Mouse (Mus musculus): ENCODE data around the gene Trp53i13. TPM values are rescaled to one million over a fixed set of nuclear protein-coding genes. Genes with fewer than 3 reads are reported as not detected.

Trp53i13 gene
- polyA plus RNA-seq, 1 experiment from 2014 or later: 20.9 TPM

DNA sequence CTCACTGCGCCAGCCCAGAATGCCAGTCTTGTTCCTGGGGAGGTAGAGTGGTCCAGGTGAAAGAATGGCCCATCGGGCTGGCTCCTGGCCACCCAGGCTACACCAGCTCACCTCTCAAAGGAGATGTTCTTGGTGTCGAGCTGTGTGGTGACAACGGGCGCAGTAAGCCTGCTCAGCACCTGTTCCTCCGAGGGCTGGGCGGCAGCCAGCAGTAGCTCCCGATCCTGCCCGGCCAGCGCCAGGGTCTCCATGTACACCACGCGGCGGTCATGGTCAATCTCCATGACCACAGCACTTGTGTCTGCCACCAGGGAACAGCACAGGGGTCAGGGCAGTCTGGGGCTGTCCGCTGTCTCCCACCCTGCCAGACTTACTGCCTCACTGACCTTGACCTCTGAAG, 39.6 kb downstream of the Trp53i13 start:
- peaks cover 8% of the 10 kb centered on the region for H3K36me3 ChIP-seq (ENCODE audit: control insufficient read depth, insufficient read depth, low read length)
- H3K9me3 ChIP-seq (ENCODE audit: control insufficient read depth, low read length): no peaks in the 10 kb centered on the region
- no peak overlapping the region for H3K4me2 ChIP-seq (replicated peaks; ENCODE audit: low read depth)
- no peak for TF ChIP-seq CTCF (IDR thresholded peaks at IDR 0.05; ENCODE audit: low read depth)
- TF ChIP-seq EP300 (optimal IDR thresholded peaks at IDR 0.05): no peak
- DNase-seq (ENCODE audit: low spot score) (no peak), ATAC-seq (ENCODE audit: low FRiP score, low TSS enrichment) (no peak; the same call in 1 of the 2 replicates)
- WGBS: 92% methylated on average over 14 of the region's 14 CpGs
- H3K4me3 ChIP-seq (ENCODE audit: low read depth, low read length): no peak overlapping the region
- no peaks in the 10 kb centered on the region for H3K4me1 ChIP-seq (replicated peaks; ENCODE audit: control insufficient read depth, insufficient read depth)
- H3K27ac ChIP-seq (replicated peaks): no peak overlapping the region
- no peaks in the 10 kb centered on the region for H3K27me3 ChIP-seq (ENCODE audit: control insufficient read depth, insufficient read depth, low read length)
- H3K9ac ChIP-seq (ENCODE audit: low read length): no peak overlapping the region

DNA sequence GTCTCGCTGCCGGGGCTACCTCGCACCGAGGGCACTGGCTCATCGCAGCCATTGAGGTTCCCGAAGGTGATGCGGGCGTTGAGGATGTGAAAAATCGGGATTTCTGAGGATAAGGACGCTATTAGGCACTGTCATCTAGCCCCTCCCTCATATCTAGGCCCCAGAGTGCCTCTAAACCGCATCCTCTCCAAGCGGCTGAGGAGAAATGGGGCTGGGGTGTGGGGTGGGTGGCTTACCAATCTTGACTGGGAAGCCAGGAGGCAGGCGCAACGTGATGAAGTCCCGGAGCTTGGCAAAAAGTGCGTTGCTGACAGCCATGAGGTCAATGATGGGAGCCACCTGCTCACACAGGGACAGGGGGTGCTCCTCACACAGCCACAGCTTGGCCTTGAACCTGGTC, 43.0 kb downstream of the Trp53i13 start:
- no peak overlapping the region for H3K9ac ChIP-seq (ENCODE audit: low read length)
- no peak overlapping the region for H3K27ac ChIP-seq (replicated peaks)
- H3K9me3 ChIP-seq (ENCODE audit: control insufficient read depth, low read length): no peaks in the 10 kb centered on the region
- H3K4me3 ChIP-seq (ENCODE audit: low read depth, low read length): no peak overlapping the region
- no peak overlapping the region for H3K4me2 ChIP-seq (replicated peaks; ENCODE audit: low read depth)
- no peaks in the 10 kb centered on the region for H3K4me1 ChIP-seq (replicated peaks; ENCODE audit: control insufficient read depth, insufficient read depth)
- H3K36me3 ChIP-seq (ENCODE audit: control insufficient read depth, insufficient read depth, low read length): peaks cover 8% of the 10 kb centered on the region
- ATAC-seq (ENCODE audit: low FRiP score, low TSS enrichment) (no peak), DNase-seq (ENCODE audit: low spot score) (no peak)
- no peaks in the 10 kb centered on the region for H3K27me3 ChIP-seq (ENCODE audit: control insufficient read depth, insufficient read depth, low read length)
- TF ChIP-seq CTCF (IDR thresholded peaks at IDR 0.05; ENCODE audit: low read depth) (no peak), EP300 (optimal IDR thresholded peaks at IDR 0.05) (no peak)
- WGBS: 79% methylated on average over 16 of the region's 16 CpGs

GRCm38 (mm10) chr11:77471407-77471806, 44.4 kb downstream of the Trp53i13 start:
- TF ChIP-seq CTCF (IDR thresholded peaks at IDR 0.05; ENCODE audit: low read depth) (no peak), EP300 (optimal IDR thresholded peaks at IDR 0.05) (no peak)
- H3K27ac ChIP-seq (replicated peaks): no peak overlapping the region
- no peaks in the 10 kb centered on the region for H3K27me3 ChIP-seq (ENCODE audit: control insufficient read depth, insufficient read depth, low read length)
- no peaks in the 10 kb centered on the region for H3K4me1 ChIP-seq (replicated peaks; ENCODE audit: control insufficient read depth, insufficient read depth)
- DNase-seq (ENCODE audit: low spot score): no peak
- no peak overlapping the region for H3K4me3 ChIP-seq (ENCODE audit: low read depth, low read length)
- no peak overlapping the region for H3K9ac ChIP-seq (ENCODE audit: low read length)
- peaks cover 8% of the 10 kb centered on the region for H3K36me3 ChIP-seq (ENCODE audit: control insufficient read depth, insufficient read depth, low read length)
- H3K9me3 ChIP-seq (ENCODE audit: control insufficient read depth, low read length): no peaks in the 10 kb centered on the region
- 78% methylated on average over 29 of the region's 29 CpGs for WGBS
- no peak for ATAC-seq (ENCODE audit: low FRiP score, low TSS enrichment)
- no peak overlapping the region for H3K4me2 ChIP-seq (replicated peaks; ENCODE audit: low read depth)

- Histone ChIP-seq H3K4me3 (ENCODE audit: low read depth, low read length) (no peak overlapping the region), H3K9ac (ENCODE audit: low read length) (no peak overlapping the region), H3K9me3 (ENCODE audit: control insufficient read depth, low read length) (no peaks in the 10 kb centered on the region), H3K27ac (replicated peaks) (no peak overlapping the region), H3K36me3 (ENCODE audit: control insufficient read depth, insufficient read depth, low read length) (peaks cover 8% of the 10 kb centered on the region), H3K4me2 (replicated peaks; ENCODE audit: low read depth) (no peak overlapping the region), H3K27me3 (ENCODE audit: control insufficient read depth, insufficient read depth, low read length) (no peaks in the 10 kb centered on the region), H3K4me1 (replicated peaks; ENCODE audit: control insufficient read depth, insufficient read depth) (no peaks in the 10 kb centered on the region)
- TF ChIP-seq CTCF (IDR thresholded peaks at IDR 0.05; ENCODE audit: low read depth) (no peak), EP300 (optimal IDR thresholded peaks at IDR 0.05) (no peak)
- ATAC-seq (ENCODE audit: low FRiP score, low TSS enrichment): no peak
- WGBS: 83% methylated on average over 9 of the region's 9 CpGs
- no peak for DNase-seq (ENCODE audit: low spot score)
Measured at GRCm38 (mm10) chr11:77468397-77468796, 47.4 kb downstream of the Trp53i13 start.

- H3K4me2 ChIP-seq (replicated peaks; ENCODE audit: low read depth): peak overlapping the region; percentile 27; the same call in 1 of the 2 replicates
- H3K36me3 ChIP-seq (ENCODE audit: control insufficient read depth, insufficient read depth, low read length): peaks cover 7% of the 10 kb centered on the region
- no peaks in the 10 kb centered on the region for H3K27me3 ChIP-seq (ENCODE audit: control insufficient read depth, insufficient read depth, low read length)
- TF ChIP-seq EP300 (optimal IDR thresholded peaks at IDR 0.05) (no peak), CTCF (IDR thresholded peaks at IDR 0.05; ENCODE audit: low read depth) (peak; percentile 86)
- ATAC-seq (ENCODE audit: low FRiP score, low TSS enrichment): peak; percentile 46; the same call in 1 of the 2 replicates
- no peak overlapping the region for H3K9ac ChIP-seq (ENCODE audit: low read length)
- H3K4me1 ChIP-seq (replicated peaks; ENCODE audit: control insufficient read depth, insufficient read depth): no peaks in the 10 kb centered on the region
- DNase-seq (ENCODE audit: low spot score): peak; percentile 86
- no peak overlapping the region for H3K4me3 ChIP-seq (ENCODE audit: low read depth, low read length)
- no peaks in the 10 kb centered on the region for H3K9me3 ChIP-seq (ENCODE audit: control insufficient read depth, low read length)
- 23% methylated on average over 20 of the region's 20 CpGs for WGBS
- no peak overlapping the region for H3K27ac ChIP-seq (replicated peaks)
Measured at GRCm38 (mm10) chr11:77467784-77468183, 48.0 kb downstream of the Trp53i13 start.

DNA sequence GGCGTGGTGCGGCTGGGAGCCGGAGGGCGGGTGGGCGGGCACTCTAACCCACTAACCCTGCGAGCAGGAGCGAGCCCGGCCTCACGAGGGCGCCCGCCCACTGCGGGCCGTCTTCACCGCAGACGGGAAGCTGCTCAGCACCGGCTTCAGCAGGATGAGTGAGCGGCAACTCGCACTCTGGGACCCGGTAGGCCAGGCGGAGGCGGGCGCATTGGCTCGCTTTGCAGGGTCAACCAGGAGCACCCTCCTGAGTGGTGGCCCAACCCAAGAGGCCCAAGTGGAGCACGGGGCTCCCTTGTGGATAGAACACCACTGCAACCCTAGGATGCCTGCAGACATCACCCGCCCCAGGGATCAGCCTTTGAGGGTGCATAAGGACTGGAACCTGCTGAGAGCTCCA, 48.6 kb downstream of the Trp53i13 start:
- Histone ChIP-seq H3K4me3 (ENCODE audit: low read depth, low read length) (no peak overlapping the region), H3K36me3 (ENCODE audit: control insufficient read depth, insufficient read depth, low read length) (peaks cover 3% of the 10 kb centered on the region; the same call in 1 of the 2 replicates), H3K4me1 (replicated peaks; ENCODE audit: control insufficient read depth, insufficient read depth) (no peaks in the 10 kb centered on the region), H3K9me3 (ENCODE audit: control insufficient read depth, low read length) (no peaks in the 10 kb centered on the region), H3K27ac (replicated peaks) (no peak overlapping the region), H3K4me2 (replicated peaks; ENCODE audit: low read depth) (peak overlapping the region; percentile 27; the same call in 1 of the 2 replicates), H3K9ac (ENCODE audit: low read length) (0 out of 2 replicates have a peak overlapping the region, but pooled peaks have one; percentile 43), H3K27me3 (ENCODE audit: control insufficient read depth, insufficient read depth, low read length) (no peaks in the 10 kb centered on the region)
- ATAC-seq (ENCODE audit: low FRiP score, low TSS enrichment) (peak; percentile 45), DNase-seq (ENCODE audit: low spot score) (peak; percentile 83)
- 4% methylated on average over 25 of the region's 25 CpGs for WGBS
- TF ChIP-seq CTCF (IDR thresholded peaks at IDR 0.05; ENCODE audit: low read depth): peak; percentile 72
- no peak for TF ChIP-seq EP300 (optimal IDR thresholded peaks at IDR 0.05)

Data from stomach, postnatal 0 days (tissue).